ENCODE assay signal across 11 mouse cellular contexts in genomic region chr1:83727938-83728337, GRCm38 (mm10).
"Had no signal": no experiment of that assay in that cellular context is flagged by ENCODE, and none has a peak within 500 bp of the region (broad histone marks: within the 10 kb centered on the region; RNA-seq: fewer than 3 reads in every experiment).

No protein-coding gene starts in this region.

- DNase-seq: kidney, postnatal 10 days; lung, embryonic 14.5 days; lung, postnatal 10 days; lung, postnatal 4 days; spleen, adult 18-20 months; thymus, postnatal 4 days had no signal

- H3K36me3 ChIP-seq: intestine, embryonic 15.5 days; liver, embryonic 12.5 days; stomach, embryonic 15.5 days had no signal

- H3K4me2 ChIP-seq: intestine, embryonic 15.5 days; liver, embryonic 12.5 days; lung, embryonic 14.5 days; stomach, embryonic 15.5 days had no signal

- H3K4me3 ChIP-seq: intestine, embryonic 15.5 days; layer of hippocampus, adult 2 months; liver, embryonic 12.5 days; myocyte; stomach, embryonic 15.5 days had no signal

- H3K27ac ChIP-seq: intestine, embryonic 15.5 days; layer of hippocampus, adult 2 months; liver, embryonic 12.5 days; stomach, embryonic 15.5 days had no signal

- H3K4me1 ChIP-seq: intestine, embryonic 15.5 days; liver, embryonic 12.5 days; stomach, embryonic 15.5 days had no signal

- H3K27me3 ChIP-seq: intestine, embryonic 15.5 days; liver, embryonic 12.5 days; stomach, embryonic 15.5 days had no signal

- H3K9ac ChIP-seq: intestine, embryonic 15.5 days; liver, embryonic 12.5 days; lung, embryonic 14.5 days; stomach, embryonic 15.5 days had no signal

- ATAC-seq: intestine, embryonic 15.5 days; liver, embryonic 12.5 days had no signal

- H3K9me3 ChIP-seq: intestine, embryonic 15.5 days; liver, embryonic 12.5 days; stomach, embryonic 15.5 days had no signal
